Mouse (Mus musculus) right cerebral cortex, postnatal 36 days (tissue): ENCODE data around the gene Atg4c.

ENCODE experiments used
- DNase-seq, 2 experiments: peaks; one replicate each; pipeline ENCODE4 v3.0.0; 2022; ENCODE audit warnings: low spot score in 2 of 2, mixed read lengths in 1 of 2

Gene Atg4c

DNA sequence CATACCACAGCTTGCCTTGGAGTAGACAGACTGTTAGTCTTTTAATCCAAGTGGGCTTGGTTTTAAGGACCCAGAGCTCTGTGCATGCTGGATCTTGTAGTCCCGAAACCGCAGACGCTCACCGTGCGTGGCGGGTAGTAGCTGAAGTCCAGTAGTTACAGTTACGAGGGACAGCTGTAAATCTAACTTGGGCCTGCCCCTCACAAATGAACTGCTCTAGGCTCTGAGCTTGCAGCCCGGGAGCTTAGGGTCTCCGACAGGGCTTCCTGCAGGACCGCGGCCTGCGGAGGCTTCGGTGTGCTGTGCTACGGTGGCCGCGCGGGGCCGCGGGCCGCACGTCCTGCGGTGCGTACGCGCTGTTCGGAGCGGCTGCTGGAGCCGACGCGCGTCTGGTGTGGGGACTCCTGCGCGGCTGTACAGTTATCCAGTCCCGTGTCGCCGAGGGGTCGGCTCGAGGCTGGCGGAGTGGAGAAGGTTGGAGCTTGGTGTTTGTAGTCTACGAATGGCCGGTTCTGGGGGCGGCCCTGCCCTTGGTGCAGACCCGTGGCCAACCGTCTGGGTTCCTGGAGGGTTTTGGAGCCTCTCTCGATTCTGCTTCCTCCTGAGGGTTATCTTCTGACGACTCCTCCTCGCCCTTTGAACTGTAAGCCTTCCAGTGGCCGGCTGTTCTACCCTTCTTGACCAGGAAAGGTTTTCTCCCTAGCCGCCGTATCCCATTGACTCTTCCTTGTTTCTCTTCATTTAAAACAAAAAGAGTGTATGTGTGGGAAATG, at the start of gene Atg4c:
Gene Atg4c (plus strand): TSS at position 125 of the 773 bp plus-strand sequence.
- peak; percentile 71 to 83 for DNase-seq

DNA sequence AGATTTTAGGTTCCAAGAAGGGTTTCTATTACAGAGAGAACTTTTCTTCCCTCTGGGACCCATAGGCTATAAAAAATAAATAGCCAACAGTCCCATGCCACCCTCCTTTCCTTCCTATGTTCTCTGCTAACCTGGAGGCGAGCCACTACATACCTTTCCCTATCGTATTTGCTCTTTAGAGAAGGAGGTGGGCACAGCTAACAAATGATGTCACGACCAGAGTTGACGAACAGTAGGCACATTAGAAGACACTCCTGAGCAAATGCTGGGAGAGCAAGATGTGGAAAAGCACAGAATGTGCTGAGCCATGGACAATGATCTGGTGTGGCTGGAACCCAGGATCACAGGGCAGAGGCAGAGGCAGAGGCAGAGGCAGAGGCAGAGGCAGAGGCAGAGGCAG, 42.3 kb upstream of the Atg4c start:
- DNase-seq = no peak

DNA sequence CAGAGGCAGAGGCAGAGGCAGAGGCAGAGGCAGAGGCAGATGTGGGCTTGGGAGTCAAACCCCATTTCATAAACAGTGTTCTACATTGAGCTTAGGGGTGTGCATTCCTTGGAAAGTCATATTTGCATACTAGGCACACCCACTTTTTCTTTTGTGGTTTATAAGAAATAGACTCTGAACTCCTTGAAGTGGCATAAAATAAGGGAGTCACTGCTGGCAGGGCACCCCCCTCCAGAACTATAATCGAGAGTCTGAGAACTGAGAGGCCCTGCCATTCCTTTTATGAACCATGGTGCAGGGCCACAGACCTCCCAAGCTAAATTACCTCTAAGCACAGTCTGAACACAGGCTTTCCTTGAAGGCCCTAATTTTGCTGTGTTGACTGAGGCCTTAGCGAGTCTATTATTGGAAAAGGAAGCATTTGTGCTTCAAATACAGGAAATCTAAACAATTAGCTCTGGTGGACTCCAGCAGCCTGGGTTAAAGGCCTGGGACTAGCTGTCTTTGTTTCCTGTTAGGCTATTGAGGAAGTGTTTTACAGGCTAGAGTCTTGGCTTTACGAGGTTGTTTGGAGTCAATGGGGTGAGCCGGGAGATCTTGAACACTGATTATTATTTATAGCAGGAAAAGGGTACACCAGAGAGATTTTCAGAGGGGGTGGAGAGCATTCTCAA, 41.7 kb upstream of the Atg4c start:
- DNase-seq = no peak

DNA sequence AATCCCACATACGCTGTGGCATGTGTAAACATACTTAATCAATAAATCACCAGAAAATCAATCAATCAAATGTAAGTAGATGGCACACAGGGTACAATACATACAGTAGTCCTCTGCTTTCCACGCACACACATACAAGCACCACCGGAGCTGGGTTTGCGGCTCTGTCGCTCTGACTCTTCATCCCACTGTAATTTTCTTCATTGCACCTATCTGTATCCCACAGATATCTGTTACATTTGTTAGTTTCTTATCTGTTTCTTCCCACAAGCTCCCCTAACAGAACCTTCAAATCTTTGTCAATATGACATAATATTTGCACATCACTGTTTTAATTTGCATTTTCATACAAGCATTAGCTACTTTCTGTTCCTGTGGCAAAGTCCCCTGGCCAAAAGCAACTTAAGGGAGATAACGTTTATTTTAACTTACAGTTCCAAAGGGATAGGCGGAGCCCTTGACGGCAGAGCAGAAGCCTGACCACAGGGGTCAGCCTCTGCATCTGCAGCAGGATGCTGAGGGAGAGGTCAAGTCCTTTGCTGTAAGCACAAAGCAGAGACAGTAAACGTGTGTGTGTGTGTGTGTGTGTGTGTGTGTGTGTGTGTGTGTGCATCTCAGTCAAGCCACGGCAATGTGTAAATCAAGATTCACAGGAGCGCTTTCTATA, 37.0 kb upstream of the Atg4c start:
- no peak for DNase-seq

DNA sequence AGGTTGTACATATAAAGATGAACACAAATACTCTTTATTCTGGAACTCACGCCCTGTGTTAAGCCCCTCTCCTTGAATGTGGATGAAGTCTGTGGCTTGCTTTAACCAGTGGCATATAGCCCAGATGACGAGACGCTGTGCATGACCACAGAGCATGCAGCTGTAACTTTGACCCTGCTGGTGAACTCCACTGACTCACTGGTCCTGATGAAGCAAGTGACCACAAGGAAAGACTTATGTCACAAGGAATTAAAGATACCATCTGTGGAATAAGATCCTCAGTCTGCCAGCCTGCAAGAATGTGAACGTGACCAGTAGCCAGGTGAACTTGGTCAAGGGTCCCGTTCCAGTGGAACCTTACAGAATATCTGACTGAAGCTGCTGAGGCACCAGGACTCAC, 35.2 kb upstream of the Atg4c start:
- no peak for DNase-seq

DNA sequence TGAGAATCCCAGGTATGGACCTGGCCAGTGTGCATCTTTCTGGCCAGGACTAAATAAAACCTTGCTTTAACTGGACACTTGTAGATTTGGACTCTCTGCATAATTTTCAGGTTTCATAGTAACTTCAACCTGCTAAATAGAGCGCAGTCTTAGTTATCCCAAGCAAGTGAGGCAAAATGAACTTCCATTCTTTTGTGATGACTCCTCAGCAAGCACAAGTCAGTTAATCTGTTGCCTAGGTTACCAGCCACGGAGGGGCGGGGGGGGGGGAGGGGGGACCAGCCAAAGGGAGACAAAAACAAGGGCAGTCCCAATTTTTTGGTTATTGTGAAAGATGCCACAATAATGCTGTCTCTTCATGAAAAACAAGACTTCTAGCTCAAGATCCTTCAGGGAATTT, 33.3 kb upstream of the Atg4c start:
- DNase-seq = no peak

DNA sequence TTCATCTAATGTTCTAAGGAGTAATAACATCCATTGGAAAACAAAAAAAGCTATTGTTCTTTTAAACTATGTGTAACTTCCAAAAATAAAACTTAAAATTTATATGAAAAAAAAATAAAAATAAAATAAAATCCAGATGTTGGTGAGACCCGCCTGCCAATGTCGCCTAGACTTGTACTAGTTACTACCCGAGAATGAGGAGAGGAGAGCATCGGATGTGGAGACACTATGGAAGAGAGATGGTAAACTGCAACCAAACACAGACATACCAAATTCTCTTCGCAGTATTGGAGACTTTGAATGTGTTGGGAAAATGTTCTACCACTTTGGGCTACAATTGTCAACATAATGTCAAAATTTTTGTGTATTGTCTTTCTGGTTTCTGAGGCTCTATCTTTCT, 32.8 kb upstream of the Atg4c start:
- DNase-seq = no peak

DNA sequence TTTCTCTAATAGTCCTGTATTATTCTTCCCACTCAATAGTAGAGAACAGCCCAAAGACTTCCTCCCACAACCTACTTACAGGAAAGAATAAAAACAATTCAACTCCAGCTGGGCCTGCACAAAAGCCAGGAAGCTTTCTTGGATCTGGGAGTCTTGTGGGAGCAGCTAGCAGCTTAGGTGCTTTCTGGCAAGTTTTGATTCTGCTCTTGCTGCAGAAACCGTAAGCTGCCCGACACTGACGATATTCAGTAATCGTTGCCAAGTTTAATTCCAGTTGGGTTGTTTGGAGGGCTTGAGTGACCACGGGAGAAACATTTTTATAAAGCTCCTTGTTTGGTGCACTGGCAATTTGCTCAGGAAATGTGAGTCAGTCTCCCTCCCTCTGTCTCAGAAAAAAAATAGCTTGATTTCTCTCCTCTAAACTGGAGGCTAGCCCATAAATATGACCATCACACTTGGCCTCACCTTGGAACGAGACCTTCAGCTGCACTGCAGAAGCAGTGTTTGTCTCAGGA, 32.2 kb upstream of the Atg4c start:
- peak in 1 of 2 experiments; percentile 8 for DNase-seq

DNA sequence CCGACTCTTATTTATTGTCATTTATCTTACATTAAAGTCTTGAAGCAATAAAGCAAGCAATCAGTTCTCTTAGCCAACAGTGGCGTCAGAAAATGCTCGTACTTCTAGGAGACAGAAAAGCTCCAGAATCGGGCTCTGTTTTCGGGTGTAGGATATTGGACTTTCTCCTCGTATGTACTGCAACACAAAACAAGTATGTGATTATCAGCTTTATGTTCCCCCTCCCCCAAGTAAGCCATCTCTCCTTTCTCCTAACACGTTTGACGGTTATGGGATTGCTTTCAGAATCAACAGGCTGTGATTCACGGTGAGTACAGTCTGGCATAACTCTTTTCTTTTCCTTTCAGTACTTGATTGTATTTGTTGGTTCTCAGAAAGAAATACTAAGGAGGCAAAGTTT, 30.7 kb upstream of the Atg4c start:
- DNase-seq = no peak

DNA sequence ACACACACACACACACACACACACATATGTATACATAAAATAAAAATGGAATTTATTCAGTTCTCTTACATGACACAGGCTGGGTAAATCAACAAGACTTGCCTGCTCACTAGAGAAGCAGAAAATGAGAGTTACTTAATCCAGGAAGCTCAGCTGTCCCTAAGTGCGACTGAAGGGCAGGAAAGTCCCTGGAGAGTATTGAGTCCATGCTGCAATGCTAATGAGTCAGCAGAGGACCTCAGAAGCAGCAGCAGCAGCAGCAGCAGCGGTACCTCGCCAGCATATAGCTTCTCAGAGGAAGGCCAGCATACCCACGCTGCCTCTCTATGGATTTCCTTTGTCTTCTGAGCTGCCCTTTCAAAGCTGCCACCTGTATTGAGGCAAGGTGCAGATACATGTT, 30.2 kb upstream of the Atg4c start:
- no peak for DNase-seq

DNA sequence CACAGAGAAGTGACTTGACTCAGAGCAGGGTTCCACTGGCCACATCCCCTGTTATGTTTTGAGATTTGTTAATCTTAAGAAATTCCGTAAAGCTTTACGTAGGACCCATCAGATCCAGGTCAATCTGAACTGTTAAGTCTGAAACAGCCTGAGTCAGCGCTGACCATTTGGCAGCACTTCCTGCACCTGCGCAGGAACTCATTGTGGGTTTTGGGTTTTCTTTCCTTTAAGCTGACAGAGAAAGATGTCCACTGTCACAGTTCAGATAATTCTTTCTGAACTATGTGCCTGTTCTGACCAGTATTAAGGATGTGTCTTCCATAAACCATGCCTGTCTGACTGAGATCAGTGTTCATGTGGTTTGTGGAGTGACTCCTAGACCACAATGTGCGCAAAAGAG, 24.9 kb upstream of the Atg4c start:
- no peak for DNase-seq

DNA sequence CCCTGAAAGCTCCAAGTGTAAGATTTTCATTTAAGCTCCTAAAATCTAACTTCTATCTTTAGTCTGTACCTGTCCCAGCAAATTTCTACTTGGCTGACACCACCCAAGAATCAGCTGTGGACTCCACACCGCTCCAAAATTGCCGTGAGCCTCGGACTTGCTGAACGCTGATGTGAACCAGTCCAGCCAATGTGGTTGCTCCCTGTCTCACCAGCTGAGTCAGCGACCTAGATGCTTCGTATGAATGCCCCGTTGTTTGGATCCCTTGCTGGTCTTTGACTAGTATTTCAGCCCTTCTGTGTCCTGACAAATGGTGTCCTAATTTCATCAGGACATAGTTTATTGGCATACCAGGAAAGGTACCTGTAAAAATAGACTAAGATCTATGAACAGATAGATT, 19.5 kb upstream of the Atg4c start:
- no peak for DNase-seq

DNA sequence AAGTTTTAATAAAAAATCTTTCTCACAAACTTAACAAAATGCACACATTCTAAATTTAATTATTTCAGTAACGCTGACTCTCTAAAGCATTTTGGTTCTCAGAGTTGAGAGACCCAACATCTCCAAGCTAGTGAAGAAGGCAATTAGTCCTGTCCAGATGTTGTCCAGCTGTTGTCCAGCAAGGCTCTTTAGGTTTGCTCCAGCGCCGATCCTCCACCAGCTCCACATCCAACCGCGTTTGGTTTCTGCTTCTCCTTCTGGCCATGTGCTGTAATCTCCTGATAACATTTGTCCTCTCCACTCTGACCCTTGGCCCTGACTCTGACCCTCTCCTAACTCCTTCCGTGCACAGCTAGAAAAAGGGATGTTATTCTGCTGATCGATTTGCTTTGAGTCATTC, 16.9 kb upstream of the Atg4c start:
- no peak for DNase-seq

DNA sequence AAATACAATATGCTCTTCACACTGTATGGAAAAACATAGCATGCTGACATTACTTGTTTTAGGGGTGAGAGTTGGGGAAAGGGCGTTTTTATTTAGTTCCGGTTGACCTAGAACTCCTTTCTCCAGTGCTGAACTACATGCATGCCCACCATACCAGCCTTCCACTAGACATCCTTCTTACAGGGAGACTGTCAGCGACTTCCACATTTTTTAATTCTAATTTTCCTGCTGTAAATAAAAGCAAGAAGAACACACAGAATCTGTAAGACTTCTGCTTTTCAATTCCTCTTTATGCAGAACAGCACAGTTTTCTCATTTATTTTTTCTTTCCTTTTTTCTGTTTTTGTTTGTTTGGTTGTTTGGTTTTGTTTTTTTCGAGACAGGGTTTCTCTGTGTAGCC, 16.5 kb upstream of the Atg4c start:
- DNase-seq = no peak

DNA sequence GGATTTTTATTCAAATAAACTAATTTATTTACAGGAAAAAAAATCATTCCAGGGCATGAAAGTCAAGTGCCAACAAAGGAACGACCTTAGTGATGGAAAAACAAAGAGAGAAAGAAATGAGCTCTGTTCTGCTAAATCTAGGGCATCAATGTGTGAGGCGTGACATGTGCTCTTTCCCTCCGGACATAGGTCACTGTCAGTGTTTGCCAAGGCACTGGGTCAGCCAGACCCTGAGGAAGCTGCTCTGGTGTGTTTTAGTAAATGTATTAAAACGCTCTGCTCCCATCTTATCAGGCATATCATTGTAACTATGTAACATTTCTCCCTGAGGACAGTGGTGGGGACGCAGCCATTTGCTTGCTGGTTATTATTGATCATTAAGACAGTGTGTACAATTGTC, 14.9 kb upstream of the Atg4c start:
- DNase-seq = no peak

DNA sequence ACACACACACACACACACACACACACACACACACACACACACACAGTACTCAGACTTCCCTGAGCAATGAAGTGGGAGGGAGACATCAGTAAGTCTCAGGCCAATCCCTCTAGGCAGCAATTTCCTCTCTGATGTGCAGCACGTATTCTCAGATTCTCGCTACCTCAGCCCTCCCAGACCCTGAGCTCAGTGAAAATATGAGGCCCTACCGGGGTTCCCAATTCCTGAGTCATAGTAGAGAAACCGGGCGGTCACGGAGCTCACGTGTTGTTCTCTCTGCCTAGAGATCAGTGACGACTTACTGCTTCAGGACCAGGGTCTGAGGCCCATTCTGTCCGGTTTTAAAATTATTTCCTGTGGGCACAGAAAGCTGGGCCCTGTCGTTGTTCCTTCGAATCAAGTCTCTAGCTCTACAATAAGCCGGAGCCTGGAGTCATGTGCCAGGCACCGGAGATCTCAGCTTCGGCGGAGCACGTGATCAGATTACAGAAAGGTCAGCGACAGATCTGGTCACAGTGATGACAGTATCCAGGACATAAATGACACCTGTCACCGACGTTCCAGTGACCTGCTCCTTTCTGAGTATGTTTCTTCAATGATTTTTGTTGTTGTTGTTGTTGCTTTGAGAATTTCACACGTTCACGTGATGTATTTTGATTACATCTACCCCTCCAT, 14.2 kb upstream of the Atg4c start:
- no peak for DNase-seq

DNA sequence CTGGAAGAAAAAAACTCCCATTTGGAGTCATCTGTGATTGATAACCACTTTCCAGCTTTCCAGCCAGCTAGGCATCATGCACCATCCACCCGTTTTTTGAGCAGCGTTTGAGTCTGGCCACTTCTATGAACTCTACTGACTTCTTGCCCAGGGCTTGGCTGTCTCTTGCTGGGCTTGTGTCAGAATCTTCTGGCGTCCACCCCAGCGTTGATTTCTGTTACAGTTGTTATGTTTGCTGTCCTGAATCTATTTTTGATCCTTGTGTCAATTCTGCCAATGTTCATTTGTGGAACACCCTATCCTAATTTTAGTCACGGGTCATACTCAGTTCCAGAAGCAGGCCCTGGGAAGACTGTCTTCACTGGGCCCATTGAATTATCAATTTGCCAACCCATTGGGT, 12.8 kb upstream of the Atg4c start:
- no peak for DNase-seq

DNA sequence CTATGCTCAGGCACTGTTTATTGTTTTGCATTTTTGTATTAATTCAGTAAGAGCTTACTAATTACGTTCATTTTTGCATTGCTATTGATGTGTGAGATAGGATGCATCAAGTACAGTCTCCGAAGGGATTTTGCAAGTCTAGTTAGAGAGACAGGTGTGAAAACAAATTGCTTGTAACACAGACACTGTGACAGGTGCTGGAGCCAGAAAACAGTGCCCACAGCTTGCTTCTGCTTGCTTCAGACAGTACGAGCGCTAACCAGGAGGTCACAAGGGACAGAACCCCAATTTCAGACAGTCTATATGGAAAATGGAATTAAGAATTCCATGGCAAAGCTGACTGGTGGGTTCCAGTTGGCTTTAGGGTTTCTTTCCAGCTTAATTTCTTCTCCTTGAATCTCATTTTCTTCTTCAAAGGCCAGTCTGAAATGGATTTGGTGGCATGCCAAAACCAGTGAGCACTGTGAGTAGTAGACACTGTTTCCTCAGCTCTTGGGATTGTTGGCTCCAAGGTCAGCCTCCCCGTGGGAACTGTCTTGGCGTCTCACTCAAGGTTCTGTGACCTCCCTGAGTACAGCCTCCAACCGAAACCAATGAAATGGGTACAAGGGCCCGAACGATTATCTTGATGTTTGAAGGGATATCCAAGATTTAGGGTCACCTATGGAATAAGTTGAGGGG, 11.9 kb upstream of the Atg4c start:
- DNase-seq = no peak

DNA sequence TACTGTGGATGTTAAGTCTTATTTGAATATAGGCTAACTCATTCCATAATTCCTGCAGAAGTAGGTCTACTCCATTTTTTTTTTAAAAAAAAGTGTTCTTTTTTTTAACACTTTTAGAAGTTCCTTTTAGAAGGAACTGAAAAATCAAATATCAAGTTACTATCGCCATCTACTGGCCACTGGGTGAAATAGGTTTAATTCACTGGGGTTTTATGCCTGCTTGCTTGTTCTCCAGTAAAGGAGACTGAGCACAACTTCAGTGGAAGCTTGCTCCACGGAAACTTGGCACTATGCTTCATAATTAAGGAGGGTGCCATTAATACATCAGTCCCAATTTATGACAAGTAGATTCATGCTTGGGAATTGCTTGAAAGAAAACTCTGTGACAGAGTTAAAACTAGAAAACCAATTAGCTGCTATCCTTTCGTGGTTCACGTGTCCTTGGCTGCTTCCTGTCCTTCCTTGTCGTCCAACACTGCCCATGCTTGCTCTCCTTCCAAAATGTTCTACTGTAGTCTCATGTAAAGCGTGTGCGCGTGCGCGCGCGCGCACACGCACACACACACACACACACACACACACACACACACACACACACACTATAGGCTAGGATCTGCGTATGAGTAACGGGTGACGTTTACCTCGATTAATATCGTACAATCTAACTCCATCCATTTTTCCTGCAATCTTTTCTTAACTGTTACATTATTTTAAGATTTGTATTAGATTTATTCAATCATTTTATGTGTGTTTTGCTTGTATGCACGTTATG, 10.9 kb upstream of the Atg4c start:
- no peak for DNase-seq

DNA sequence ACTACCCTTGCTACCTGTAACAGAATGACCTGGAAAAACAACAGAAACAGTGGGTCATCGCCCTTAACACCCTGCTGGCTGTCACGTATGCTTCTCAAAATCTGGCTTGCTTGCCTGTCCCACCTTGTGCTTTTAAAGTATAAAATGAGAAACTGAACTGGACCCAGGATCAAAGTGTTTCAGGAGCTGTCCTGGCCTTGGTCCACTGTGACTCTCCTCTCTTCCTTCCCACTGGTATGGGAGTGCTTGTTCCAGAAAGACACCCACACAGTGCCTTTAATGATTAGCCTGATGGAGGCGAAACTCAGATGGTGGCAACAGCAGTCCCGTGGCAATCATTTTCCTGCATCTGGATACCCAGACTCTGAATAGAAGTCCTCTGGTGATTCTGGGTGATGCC, 9.1 kb upstream of the Atg4c start:
- no peak for DNase-seq

DNA sequence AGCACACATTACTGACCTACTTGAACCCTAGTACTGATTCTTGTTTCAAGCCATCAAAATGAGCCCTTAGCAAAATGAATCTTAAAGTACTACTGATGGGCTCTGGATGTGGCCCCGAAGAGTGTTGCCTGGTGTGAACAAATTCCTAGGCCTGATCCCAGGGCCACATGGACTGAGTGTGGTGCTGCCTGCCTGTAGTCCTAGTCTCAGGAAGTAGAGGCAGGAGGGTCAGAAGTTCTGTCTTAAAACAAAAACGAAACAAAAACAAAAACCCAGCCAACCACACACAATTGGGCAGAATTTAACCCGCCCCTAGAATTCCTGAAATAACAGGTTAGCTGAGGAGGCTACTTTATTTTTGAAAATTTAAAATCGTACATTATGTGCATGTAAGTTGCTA, 8.4 kb upstream of the Atg4c start:
- no peak for DNase-seq
